Mouse (Mus musculus): ENCODE data around the gene Mid2.
"Not testable (repeated sequence)": the region's sequence is repeated elsewhere in the genome, so short reads cannot be mapped to it uniquely, and the experiment has no call there.

Gene Mid2

DNA sequence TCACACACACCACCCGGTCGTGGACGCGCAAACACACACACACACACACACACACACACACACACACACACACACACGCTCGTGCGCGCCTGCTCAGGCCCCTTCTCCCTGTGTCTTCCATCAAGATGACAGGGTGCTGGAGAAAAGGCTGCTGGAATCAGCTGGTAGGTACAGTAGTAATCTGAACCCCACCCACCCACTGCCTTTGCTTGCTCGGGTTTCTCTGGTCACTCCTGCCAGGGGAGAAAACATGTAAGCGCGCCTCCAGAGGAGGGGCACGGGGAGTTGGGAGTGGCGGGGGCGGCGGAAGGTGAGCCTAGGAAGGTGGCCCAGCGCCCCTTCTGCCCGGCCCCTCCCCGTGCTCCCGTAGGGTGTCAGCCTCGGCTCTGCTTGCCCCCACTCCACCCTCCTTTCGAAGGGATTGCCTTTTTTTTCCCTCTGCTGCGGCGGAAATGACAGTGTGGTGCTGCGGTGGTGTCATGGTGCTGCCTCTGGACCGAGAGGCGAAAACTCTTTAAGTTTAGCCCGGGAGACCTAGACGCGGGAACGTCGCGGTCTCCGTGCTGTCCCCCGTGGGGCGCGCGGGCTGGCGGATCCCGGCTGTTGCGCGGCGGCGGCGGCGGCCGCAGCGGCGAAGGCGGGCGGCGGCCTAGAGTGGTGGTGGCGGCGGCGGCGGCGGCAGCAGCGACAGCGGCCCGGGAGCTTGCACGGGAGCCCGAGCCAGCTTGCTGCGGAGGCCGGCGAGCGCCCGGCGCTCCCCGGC, at the start of gene Mid2:
Gene Mid2, plus strand, starts transcription at position 121 of the 763 bp plus-strand sequence.
- peak; percentile 54 to 56 for DNase-seq

DNA sequence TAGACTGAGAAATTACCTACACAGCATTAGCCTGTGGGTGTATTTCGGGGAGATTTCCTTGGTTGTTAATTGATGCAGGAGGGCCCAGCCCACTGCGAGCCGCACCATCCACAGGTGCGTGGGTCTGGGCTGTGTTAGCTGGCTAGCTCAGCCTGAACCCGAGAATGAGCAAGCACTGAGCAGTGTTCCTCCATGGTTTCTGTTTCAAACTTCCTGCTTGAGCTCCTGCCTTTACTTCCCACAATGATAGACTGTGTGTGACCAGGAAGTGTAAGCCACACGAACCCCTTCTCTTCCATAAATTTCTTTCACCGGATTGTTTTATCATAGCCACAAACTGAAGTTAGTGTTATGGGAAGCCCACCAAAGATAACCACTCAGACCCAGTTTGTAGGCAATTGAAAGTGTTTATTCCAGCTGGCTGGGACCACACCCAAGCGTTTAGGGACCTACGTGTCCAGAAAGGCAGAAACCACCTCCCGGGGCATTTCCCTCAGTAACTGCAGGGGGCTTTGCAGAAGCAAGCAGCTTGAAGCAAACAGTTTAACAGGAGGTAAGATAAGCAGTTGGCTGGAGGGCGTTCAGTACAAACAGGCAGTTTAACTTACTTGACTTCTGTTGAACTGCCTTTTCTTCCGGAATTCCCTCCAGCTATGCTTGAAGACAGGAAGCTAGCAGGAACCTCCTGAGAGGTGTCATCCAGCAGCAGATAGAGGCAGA, 39.4 kb upstream of the Mid2 start:
- no peak for DNase-seq

DNA sequence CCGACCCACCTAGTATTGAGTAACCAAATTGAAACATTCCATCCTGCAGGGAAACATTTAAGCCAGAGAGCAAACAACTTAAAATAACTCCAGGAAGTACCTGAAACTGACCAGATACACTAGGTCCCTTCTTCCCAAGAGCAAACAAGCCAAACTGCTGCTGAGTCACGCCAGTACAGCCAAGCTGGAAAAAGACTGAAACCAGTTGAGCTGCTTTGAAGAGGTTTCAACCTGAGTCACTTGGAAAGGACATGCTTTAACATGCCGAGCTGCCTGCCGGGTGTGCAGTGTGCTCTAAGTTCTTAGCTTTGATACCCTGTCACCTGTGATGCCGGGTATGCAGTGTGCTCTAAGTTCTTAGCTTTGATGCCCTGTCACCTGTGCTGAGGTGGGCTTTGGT, 26.4 kb upstream of the Mid2 start:
- no peak for DNase-seq

DNA sequence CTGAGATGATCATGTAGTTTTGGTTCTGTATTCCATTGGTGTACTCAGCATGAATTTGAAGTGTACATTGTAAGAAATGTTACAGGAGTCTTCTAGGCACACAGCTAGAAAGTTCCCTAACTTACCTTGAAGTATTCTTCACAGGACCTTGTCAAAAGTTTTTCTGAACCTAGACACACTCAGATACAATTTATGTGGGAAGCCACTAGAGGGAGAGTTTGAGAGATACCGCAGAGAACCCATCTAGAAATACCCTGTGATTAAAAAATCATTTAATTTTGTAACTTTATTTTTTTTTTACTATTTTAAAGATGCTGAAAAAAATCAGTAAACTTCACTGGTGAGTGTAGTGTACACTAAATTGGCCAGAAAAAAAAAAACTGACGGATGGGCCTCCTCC, 24.8 kb upstream of the Mid2 start:
- no peak for DNase-seq

DNA sequence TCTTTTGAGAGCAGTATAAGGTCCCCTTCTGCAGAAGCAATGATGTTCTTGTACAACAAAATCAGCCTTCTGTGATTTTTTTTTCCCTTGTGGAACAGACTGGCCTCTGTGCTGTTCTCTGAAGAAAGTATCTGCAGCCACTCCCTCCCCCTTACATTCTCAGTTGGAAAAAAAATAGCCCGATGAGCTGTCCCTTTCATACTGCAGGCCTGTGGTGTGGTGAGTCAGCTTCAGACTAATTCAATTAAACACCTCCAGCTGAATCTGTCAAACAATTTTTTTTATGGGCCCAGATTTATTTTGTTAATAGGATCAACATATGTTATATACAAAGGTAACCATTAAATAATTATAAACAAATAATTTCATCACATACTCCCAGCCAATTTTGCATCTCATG, 3.7 kb upstream of the Mid2 start:
- no peak for DNase-seq

DNA sequence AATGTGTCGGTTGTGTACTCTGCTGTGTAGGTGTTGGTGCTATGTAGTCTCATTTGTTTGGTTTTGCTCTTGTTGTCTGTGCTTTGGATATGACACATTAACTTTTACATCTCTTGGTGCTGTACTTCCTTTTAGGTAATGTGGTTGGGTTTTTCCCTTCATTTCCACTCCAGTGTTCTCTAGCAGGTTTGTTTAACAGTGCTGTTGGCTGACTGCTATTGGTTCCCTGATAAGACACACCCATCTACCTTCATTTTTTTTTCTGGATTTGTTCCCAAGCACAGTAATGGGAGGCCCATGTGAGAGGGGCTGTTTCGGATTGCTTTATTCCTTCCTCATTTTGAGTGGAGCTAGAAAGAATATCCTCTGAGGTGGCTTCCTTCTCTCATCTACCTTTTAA, 883 bp upstream of the Mid2 start:
- no peak for DNase-seq

DNA sequence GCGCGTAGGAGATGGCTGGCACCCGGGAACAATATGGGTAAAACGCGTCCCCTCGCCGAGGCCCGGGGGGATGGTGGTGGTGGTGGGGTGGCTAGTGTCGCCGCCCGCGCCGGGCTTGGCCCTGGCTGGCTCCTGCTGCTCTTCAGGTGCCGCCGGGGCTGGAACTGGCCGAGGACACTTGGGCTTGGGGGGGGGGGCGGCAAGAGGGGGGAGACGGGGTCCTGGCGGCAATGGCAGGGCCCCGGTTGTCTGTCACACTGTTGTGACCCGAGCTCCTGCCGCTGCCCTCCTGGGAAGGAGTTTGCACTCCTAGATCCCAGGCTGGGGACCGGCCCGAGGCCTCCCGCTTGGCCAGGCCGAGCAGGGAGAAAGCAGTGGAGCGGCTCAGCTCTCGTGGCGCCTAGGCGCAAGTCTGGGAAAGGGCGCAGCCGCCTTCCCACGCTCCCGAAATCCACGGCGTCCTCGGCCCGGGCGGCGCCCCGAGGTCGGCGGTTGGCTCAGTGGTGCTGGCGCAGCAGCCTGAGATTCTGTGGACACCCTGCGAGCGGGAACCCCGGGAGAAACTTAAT, 927 bp downstream of the Mid2 start:
- DNase-seq, result peak; percentile 50 to 59

DNA sequence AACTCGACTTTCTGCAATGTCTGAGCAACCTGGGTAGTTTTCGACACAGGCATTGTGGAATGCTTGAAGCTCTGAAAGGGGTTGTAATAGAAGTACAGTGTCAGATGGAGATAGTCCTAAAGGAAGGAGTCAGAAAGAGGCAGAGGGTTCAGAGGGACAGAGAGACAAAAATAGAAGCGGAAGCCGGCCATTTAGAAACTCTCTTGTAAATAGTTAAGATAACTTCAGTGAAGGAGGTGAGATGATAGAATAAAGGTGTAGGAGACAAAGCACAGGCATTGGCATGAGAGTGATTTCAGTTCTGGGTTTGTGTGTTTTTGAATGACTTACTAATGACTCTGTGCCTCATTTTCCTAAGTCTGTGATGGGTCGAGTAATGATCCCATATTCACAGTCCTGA, 11.0 kb downstream of the Mid2 start:
- no peak for DNase-seq

DNA sequence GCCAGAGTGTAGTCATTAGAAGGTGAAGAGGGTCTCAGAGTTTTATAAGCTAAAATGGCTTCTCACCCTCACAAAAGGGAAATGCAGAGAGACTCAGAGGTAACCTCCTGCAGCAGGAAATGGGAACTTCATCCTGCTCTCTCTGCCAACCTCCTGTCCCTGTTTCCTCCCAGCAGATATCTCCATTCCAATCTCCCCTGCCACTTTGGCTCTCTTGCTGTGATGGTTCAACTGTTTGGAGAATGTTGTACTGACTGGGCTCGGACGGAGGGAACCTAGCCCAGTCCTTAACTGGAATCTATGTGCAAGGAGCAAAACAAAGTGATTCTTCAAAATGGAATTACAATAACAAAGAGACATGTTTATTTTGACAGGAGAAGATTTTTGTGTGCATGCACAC, 23.9 kb downstream of the Mid2 start:
- peak; percentile 22 to 26 for DNase-seq

DNA sequence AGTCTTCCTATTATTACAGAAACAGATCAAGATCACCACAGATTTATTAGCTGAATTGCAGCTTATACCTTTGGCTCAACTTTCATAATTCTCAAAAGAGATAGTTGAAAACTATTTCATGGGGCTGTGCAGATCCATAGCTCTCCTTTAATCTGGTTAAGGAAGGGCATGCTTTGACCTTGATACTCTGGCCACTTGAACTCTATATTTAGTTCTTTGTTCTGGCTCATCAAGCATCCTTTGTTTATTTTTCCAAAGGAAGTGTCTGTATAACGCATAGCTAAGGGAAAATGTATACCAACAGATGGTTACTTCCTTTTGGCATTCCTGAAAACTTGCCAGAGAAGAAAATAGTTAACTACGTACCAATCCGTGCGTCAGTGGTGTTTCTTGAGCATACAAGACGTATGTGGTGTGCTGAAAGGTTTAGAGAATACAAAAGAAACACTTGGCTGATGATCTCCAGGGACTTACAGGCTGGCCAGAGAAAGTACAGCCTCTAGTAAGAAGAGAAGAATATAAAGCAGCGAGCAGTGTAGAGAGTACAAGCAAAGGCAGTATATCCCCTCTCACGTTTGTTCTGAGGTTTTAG, 33.6 kb downstream of the Mid2 start:
- DNase-seq, result not testable (repeated sequence)

DNA sequence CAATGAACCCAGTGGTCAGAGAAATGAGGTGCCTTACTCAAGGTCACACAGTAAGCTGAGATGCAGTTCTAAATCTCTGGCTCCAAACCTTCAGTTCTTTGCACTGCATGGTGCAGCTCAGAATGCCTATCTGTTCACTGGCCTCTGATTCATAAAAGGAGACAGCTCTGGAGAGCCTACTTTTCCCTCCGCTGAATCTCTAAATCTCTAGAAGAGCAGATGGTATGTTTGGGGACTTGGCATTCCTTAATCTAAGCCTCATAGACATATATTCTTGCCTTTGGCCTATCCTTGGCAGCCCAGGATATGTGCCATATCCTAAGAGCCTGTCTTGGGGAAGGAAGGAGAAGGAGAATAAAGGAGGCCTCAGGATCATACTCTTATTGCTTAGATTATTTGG, 38.8 kb downstream of the Mid2 start:
- peak; percentile 5 to 13 for DNase-seq

DNA sequence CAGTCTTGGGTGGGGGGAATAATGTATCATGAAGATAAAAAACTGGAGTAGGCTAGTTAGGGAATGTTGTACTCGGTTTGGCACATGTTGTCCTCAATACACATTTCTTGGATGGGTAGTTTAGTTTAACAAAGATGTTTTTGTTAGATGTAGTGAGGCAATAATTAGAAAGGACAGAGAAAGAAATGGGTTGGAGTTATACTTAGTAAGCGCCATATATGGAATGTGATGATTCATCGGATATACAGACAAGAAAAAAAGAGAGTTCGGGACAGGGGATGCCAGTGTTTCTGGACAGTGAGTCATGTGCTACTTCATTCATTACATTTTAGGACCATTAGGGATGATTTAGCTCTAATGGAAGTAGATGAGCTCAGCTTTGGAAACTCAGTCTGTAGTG, 41.7 kb downstream of the Mid2 start:
- no peak for DNase-seq

DNA sequence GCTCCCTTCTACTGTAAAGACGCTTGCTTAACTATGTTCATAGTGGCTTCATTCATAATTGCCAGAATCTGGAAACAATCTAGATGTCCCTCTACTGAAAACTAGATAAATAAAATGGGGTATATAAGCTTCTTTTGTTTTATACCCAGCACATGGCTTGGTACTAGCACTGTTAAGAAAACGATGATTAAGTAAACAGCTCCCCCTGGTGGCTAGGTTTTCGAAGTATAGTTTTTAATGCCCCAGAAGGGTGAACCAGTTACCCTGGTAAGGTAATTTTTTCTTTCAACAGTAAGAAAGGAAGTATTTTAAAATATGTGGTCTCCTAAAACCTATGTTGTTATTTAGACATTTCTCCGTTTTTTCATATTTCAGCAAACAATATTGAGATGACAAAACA, 58.0 kb downstream of the Mid2 start:
- peak; percentile 57 to 69 for DNase-seq

DNA sequence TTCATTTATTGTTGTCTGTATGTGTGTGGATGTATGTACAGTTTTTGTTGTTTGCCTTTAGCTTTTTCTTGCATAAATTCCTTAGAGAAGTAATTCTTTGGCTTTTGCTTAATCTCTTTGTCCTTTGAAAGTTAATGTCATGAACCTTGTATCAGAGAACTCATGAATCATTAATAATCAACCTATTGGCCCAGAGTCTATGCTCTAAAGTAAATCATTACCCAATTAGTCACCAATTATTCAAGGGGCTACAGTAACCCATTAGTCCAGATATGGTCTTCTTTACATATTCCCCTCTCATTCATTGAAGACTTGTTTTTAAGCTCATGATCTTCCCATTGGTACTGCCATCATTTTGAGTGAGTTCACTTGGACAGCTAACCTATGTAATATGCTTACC, 74.6 kb downstream of the Mid2 start:
- no peak for DNase-seq

DNA sequence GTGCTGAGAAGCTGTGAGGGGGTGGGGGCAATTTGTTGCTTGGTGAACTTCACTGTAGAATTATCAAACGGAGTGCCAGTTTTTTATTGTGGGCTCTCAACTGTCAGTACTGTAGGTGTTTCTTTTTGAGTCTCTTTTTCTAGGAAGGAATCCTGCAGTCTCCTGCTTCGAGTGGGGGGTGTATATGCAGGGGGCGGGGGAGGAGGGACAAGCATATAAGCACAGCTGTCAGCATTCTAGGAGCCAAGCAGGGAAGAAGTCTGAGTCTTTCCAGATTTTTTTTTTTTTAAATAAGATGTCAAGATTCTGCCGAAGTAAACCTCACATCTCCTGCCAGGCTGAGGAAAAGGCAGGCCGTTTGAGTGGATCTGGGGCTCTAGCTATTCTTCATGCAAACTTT, 78.8 kb downstream of the Mid2 start:
- DNase-seq, result no peak

DNA sequence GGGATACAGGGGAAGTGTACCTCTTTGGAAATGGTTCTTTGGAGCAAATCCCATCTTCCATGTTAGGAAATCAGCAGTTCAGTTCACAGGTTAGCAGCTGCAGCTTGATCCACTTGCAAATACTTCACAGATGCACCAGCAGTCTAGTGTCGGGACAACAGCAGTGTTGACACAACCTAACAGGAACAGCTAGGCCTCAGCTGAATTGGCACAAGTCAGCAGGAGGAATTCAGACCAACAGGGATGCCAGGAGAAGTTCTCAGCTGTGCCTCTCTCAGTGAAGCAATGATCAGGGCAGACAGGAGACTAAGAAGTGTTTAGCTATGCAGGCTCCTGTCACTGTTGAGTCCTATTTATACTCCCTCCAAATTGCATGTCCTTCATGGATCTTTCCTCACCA, 105.4 kb downstream of the Mid2 start:
- DNase-seq, result no peak

DNA sequence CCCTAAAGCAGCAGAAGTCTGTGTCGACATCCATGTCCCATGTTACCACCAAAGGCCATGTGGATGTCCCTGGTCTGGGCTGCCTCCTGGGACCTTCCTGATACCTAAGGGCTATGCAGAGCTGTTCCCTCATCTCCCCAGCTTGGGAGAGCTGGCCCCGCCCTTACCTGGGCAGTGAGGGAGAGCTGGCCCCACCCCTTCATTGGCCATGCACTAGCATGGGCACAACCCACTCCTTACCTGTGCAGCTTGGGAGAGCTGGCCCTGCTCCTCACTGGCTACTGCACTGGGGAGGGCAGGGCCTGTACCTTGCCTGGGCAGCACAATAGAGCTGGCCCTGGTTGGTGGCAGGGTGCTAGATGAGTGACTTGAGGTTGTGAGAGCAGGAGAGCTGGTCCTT, 140.9 kb downstream of the Mid2 start:
- no peak for DNase-seq

DNA sequence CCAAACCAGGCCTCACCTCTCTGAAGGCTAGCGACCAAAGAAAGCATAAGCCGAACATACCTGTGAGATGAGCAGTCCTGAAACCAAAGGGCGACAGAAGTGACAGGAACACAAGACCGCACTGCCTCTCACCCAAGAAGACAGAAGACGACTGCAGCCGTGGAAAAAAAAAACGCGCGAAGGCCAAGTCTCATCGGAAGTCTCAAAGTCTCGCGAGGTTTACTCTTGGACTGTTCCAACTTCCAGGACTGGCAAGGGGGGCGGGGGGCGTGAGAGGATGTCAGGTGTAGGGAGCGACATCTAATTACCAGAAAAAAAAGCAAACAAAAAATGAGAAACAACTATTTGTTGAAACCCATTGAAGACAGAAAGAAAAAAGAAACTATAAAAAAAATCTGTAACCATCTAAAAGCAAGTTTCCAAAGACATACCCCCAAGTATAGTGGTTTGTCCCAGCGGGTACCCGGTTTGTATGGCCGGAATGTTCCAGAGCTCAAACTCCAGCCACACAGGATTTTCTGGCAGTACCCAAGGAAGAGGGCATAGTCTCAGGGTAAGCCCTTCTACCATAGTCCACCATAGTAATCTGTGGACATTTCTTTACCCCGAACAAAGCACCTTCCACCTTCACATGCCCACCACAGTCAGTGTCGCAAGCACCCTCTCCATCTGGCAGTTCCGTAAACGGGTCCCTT, 149.1 kb downstream of the Mid2 start, which contains the start of gene Tex13b:
Gene Tex13b, minus strand, starts transcription at position 122 of the 695 bp plus-strand sequence.
- no peak for DNase-seq
